8 mouse cellular contexts compared by ENCODE assay signal in the genomic region with DNA sequence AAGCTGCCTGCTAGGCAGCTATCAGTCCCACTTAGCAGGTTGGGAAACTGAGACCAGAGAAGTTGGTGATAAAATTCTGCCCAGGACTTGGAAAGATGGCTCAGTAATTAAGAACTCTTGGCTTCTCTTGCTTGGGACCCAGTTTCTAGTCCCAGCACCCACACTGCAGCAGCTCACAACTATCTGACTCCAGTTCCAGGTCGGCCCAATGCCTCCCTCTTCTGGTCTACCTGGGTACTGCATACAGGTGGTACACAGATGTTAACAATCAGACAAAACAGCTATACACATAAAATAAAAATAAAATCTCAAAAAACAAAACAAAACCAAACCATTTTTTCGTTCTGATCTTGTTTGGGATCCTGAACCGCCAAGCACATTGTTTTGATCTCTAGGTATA. TPM values are rescaled to one million over a fixed set of nuclear protein-coding genes. Genes with fewer than 3 reads are reported as not detected.
DNase-seq lines count a peak whose midpoint lies in the region; ATAC-seq and TF ChIP-seq lines count a peak whose summit lies in the region.
"Had no signal": no experiment of that assay in that cellular context is flagged by ENCODE, and none has a peak within 500 bp of the region (broad histone marks: within the 10 kb centered on the region; RNA-seq: fewer than 3 reads in every experiment).

No protein-coding gene starts in this region.

- 61% methylated on average over 3 of the region's 3 CpGs for WGBS in liver, adult 2 months
- 51% methylated on average over 3 of the region's 3 CpGs for WGBS in liver, embryonic 11.5 days
- 37% methylated on average over 3 of the region's 3 CpGs for WGBS in liver, embryonic 14.5 days (ENCODE audit: insufficient replicate concordance)

- no peak for TF ChIP-seq POLR2A in liver, adult 2 months (IDR thresholded peaks at IDR 0.05; ENCODE audit: extremely low read depth, insufficient read depth, low read length)

- TF ChIP-seq CTCF in liver, adult 2 months (IDR thresholded peaks at IDR 0.05; ENCODE audit: low read depth, low read length) = peak; percentile 78
- peak; percentile 88 for TF ChIP-seq CTCF in liver, embryonic 14.5 days (IDR thresholded peaks at IDR 0.05; ENCODE audit: low read depth)

- no peaks in the 10 kb centered on the region for H3K4me1 ChIP-seq in liver, adult 2 months (ENCODE audit: control insufficient read depth, insufficient read depth, low read length)
- H3K4me1 ChIP-seq in liver, embryonic 11.5 days (replicated peaks; ENCODE audit: control insufficient read depth, insufficient read depth, low read length) = peaks cover 3% of the 10 kb centered on the region; the same call in 1 of the 2 replicates
- peaks cover 3 to 4% of the 10 kb centered on the region in 2 experiments; a peak in 3 of 4 replicates for H3K4me1 ChIP-seq in liver, embryonic 14.5 days (replicated peaks; ENCODE audit: control insufficient read depth in 2 of 2, insufficient read depth in 2 of 2, low read length in 1 of 2)

- no peak overlapping the region for H3K4me3 ChIP-seq in liver, adult 2 months (ENCODE audit: insufficient read depth, low read depth, low read length)
- no peak overlapping the region for H3K4me3 ChIP-seq in liver, embryonic 11.5 days (ENCODE audit: low read depth, low read length)
- no peak overlapping the region for H3K4me3 ChIP-seq in liver, embryonic 14.5 days (ENCODE audit: insufficient read depth in 1 of 2, low read depth in 2 of 2, low read length in 2 of 2)
- H3K4me3 ChIP-seq: erythroblast, embryonic 14.5 days had no signal

- H3K27me3 ChIP-seq in liver, adult 2 months (ENCODE audit: control insufficient read depth, insufficient read depth, low read length) = no peaks in the 10 kb centered on the region
- H3K27me3 ChIP-seq in liver, embryonic 11.5 days (replicated peaks; ENCODE audit: control insufficient read depth, insufficient read depth, low read length) = no peaks in the 10 kb centered on the region
- H3K27me3 ChIP-seq in liver, embryonic 14.5 days (ENCODE audit: control insufficient read depth, insufficient read depth, low read length) = no peaks in the 10 kb centered on the region

- ATAC-seq in liver, embryonic 11.5 days (replicated peaks; ENCODE audit: low FRiP score) = no peak
- no peak for ATAC-seq in liver, embryonic 14.5 days (ENCODE audit: insufficient read depth)

- H3K36me3 ChIP-seq in liver, adult 2 months (ENCODE audit: control insufficient read depth, insufficient read depth, low read length) = no peaks in the 10 kb centered on the region
- no peaks in the 10 kb centered on the region for H3K36me3 ChIP-seq in liver, embryonic 11.5 days (ENCODE audit: control insufficient read depth, insufficient read depth, low read length)
- H3K36me3 ChIP-seq in liver, embryonic 14.5 days (replicated peaks; ENCODE audit: control insufficient read depth, insufficient read depth, low read depth) = no peaks in the 10 kb centered on the region

- no peak overlapping the region for H3K4me2 ChIP-seq in liver, embryonic 11.5 days
- H3K4me2 ChIP-seq in liver, embryonic 14.5 days (ENCODE audit: low read depth) = no peak overlapping the region

- H3K9me3 ChIP-seq in liver, embryonic 11.5 days (ENCODE audit: control insufficient read depth, low read length) = no peaks in the 10 kb centered on the region
- H3K9me3 ChIP-seq in liver, embryonic 14.5 days (ENCODE audit: control insufficient read depth, low read length) = no peaks in the 10 kb centered on the region

- DNase-seq in liver, adult 2 months (ENCODE audit: extremely low read depth, low read depth, low spot score) = peak; percentile 8
- no peak for DNase-seq in liver, embryonic 11.5 days (ENCODE audit: low spot score)
- DNase-seq in adipocyte (ENCODE audit: low spot score) (peak; percentile 34), MN1 (ENCODE audit: low spot score) (no peak)
- peak in 2 of 3 experiments; percentile 26 to 41 for DNase-seq in liver, embryonic 14.5 days (ENCODE audit: low read depth in 3 of 3, low spot score in 3 of 3)
- peak; percentile 68 for DNase-seq in testis, postnatal 10 days (ENCODE audit: low spot score)
- no peak for DNase-seq in yolk sac, embryonic 10.5 days (ENCODE audit: low spot score)

- no peak overlapping the region for H3K9ac ChIP-seq in liver, adult 2 months (ENCODE audit: low read depth, low read length)
- no peak overlapping the region for H3K9ac ChIP-seq in liver, embryonic 11.5 days (ENCODE audit: low read depth, low read length)
- H3K9ac ChIP-seq in liver, embryonic 14.5 days (replicated peaks) = no peak overlapping the region

- H3K27ac ChIP-seq in liver, adult 2 months (replicated peaks; ENCODE audit: insufficient read depth, low read depth, low read length) = no peak overlapping the region
- H3K27ac ChIP-seq in liver, embryonic 11.5 days (ENCODE audit: low read depth, low read length) = no peak overlapping the region
- no peak overlapping the region for H3K27ac ChIP-seq in liver, embryonic 14.5 days

- TF ChIP-seq EP300 in liver, embryonic 14.5 days (IDR thresholded peaks at IDR 0.05; ENCODE audit: low read depth) = no peak

- no peaks in the 10 kb centered on the region for H3K79me2 ChIP-seq in liver, adult 2 months (ENCODE audit: control insufficient read depth, insufficient read depth, low read length)

RNA-seq across cellular contexts. Expression of a gene that starts 10.3 kb away (rescaled TPM):
- 1.0 and 1.3 TPM in 2 replicates for total RNA-seq in liver, adult 2 months (2014; rRNA removed)
- 2.1 and 2.2 TPM in 2 replicates for polyA plus RNA-seq in liver, adult 2 months (2012; rRNA removed)
- 12.6 and 14.5 TPM in 2 replicates for polyA plus RNA-seq in liver, embryonic 11.5 days (2014; fragmentation: Nextera tagmentation; extraction: Ambion mirVana)
- polyA plus RNA-seq in liver, embryonic 14.5 days (2012; rRNA removed) = 3.5 and 3.7 TPM in 2 replicates
- polyA plus RNA-seq in liver, embryonic 14.5 days (2014; fragmentation: Nextera tagmentation; extraction: Ambion mirVana) = 1.9 and 2.7 TPM in 2 replicates

RNA-seq across cellular contexts. Expression of a gene that starts 26.3 kb away (rescaled TPM):
- 7.0 and 9.3 TPM in 2 replicates for total RNA-seq in liver, adult 2 months (2014; rRNA removed)
- polyA plus RNA-seq in liver, adult 2 months (2012; rRNA removed) = 6.3 and 7.8 TPM in 2 replicates
- 4.0 and 5.6 TPM in 2 replicates for polyA plus RNA-seq in liver, embryonic 11.5 days (2014; fragmentation: Nextera tagmentation; extraction: Ambion mirVana)
- polyA plus RNA-seq in liver, embryonic 14.5 days (2012; rRNA removed) = 1.3 and 1.8 TPM in 2 replicates
- polyA plus RNA-seq in liver, embryonic 14.5 days (2014; fragmentation: Nextera tagmentation; extraction: Ambion mirVana) = 1.4 and 2.0 TPM in 2 replicates
- polyA plus RNA-seq: erythroblast, embryonic 14.5 days had no signal

RNA-seq across cellular contexts. Expression of a gene that starts 35.9 kb away (rescaled TPM):
- total RNA-seq in liver, adult 2 months (2014; rRNA removed) = 34.0 and 34.9 TPM in 2 replicates
- 28.9 and 29.1 TPM in 2 replicates for polyA plus RNA-seq in liver, adult 2 months (2012; rRNA removed)
- polyA plus RNA-seq in liver, embryonic 11.5 days (2014; fragmentation: Nextera tagmentation; extraction: Ambion mirVana) = 82.9 and 89.3 TPM in 2 replicates
- polyA plus RNA-seq in liver, embryonic 14.5 days (2012; rRNA removed) = 30.1 and 39.7 TPM in 2 replicates
- polyA plus RNA-seq in liver, embryonic 14.5 days (2014; fragmentation: Nextera tagmentation; extraction: Ambion mirVana) = 32.8 and 37.6 TPM in 2 replicates

Comparison
In these comparisons a context has a peak if more than half of its experiments do, and no peak if none do; other contexts are left out.
1. DNase-seq: peak in liver, adult 2 months (single experiment), adipocyte (single experiment), liver, embryonic 14.5 days (2 of 3) and testis, postnatal 10 days (single experiment); none in liver, embryonic 11.5 days (single experiment), MN1 (single experiment) and yolk sac, embryonic 10.5 days (single experiment).